ENCODE assay signal across 13 mouse cellular contexts in genomic region chr11:32236132-32236531, GRCm38 (mm10). TPM values are rescaled to one million over a fixed set of nuclear protein-coding genes. Genes with fewer than 3 reads are reported as not detected.
DNase-seq lines count a peak whose midpoint lies in the region; ATAC-seq lines count a peak whose summit lies in the region.
"Had no signal": no experiment of that assay in that cellular context is flagged by ENCODE, and none has a peak within 500 bp of the region (broad histone marks: within the 10 kb centered on the region; RNA-seq: fewer than 3 reads in every experiment).

No protein-coding gene starts in this region.

- H3K4me2 ChIP-seq in embryonic facial prominence, embryonic 13.5 days, result no peak overlapping the region
- H3K4me2 ChIP-seq in embryonic facial prominence, embryonic 14.5 days (ENCODE audit: low read depth, low read length), result no peak overlapping the region
- H3K4me2 ChIP-seq in midbrain, embryonic 16.5 days (ENCODE audit: low read length), result no peak overlapping the region
- H3K4me2 ChIP-seq: limb, embryonic 12.5 days had no signal

- no peaks in the 10 kb centered on the region for H3K27me3 ChIP-seq in embryonic facial prominence, embryonic 13.5 days
- no peaks in the 10 kb centered on the region for H3K27me3 ChIP-seq in embryonic facial prominence, embryonic 10.5 days (replicated peaks; ENCODE audit: low read depth, poor library complexity, severe bottlenecking)
- no peaks in the 10 kb centered on the region for H3K27me3 ChIP-seq in embryonic facial prominence, embryonic 14.5 days (replicated peaks; ENCODE audit: control insufficient read depth, insufficient read depth, low read length)
- no peaks in the 10 kb centered on the region for H3K27me3 ChIP-seq in midbrain, embryonic 16.5 days (ENCODE audit: control insufficient read depth, insufficient read depth, low read depth, low read length)
- H3K27me3 ChIP-seq: limb, embryonic 12.5 days had no signal

- ATAC-seq in embryonic facial prominence, embryonic 13.5 days (ENCODE audit: insufficient number of reproducible peaks, insufficient read depth, low FRiP score, low TSS enrichment, low read depth), result no peak
- ATAC-seq in embryonic facial prominence, embryonic 14.5 days (ENCODE audit: low read depth), result no peak
- peak; percentile 33; the same call in 1 of the 2 replicates for ATAC-seq in midbrain, embryonic 16.5 days

- 0 out of 2 replicates have a peak overlapping the region, but pooled peaks have one; percentile 6 for H3K9ac ChIP-seq in embryonic facial prominence, embryonic 13.5 days
- no peak overlapping the region for H3K9ac ChIP-seq in embryonic facial prominence, embryonic 14.5 days (ENCODE audit: low read depth, low read length)
- H3K9ac ChIP-seq in midbrain, embryonic 16.5 days (ENCODE audit: low read depth, low read length), result no peak overlapping the region
- H3K9ac ChIP-seq: limb, embryonic 12.5 days had no signal

- H3K36me3 ChIP-seq in embryonic facial prominence, embryonic 13.5 days, result peaks cover 73% of the 10 kb centered on the region
- peaks cover 97% of the 10 kb centered on the region for H3K36me3 ChIP-seq in embryonic facial prominence, embryonic 10.5 days (replicated peaks)
- H3K36me3 ChIP-seq in embryonic facial prominence, embryonic 14.5 days (ENCODE audit: control insufficient read depth, insufficient read depth, low read length), result peaks cover 54% of the 10 kb centered on the region
- H3K36me3 ChIP-seq in midbrain, embryonic 16.5 days (ENCODE audit: control insufficient read depth, insufficient read depth, low read length), result peaks cover 11% of the 10 kb centered on the region

- intact Hi-C loops in left cerebral cortex, postnatal 4 days (cut with DNase I), result loop anchor here (5.0 kb wide), 1 partner anchor 54 kb away; no protein-coding TSS in a partner anchor

- 0 out of 2 replicates have a peak overlapping the region, but pooled peaks have one; percentile 28 for H3K27ac ChIP-seq in embryonic facial prominence, embryonic 13.5 days
- H3K27ac ChIP-seq in embryonic facial prominence, embryonic 10.5 days (replicated peaks), result no peak overlapping the region
- peak overlapping the region; percentile 65 for H3K27ac ChIP-seq in embryonic facial prominence, embryonic 14.5 days (replicated peaks; ENCODE audit: low read depth, low read length)
- H3K27ac ChIP-seq in midbrain, embryonic 16.5 days (ENCODE audit: low read length), result peak overlapping the region; percentile 72
- H3K27ac ChIP-seq: limb, embryonic 12.5 days had no signal

- H3K4me1 ChIP-seq in embryonic facial prominence, embryonic 13.5 days, result peaks cover 28% of the 10 kb centered on the region
- H3K4me1 ChIP-seq in embryonic facial prominence, embryonic 10.5 days, result 0 out of 2 replicates have a peak, but pooled peaks cover 6% of the 10 kb centered on the region
- H3K4me1 ChIP-seq in embryonic facial prominence, embryonic 14.5 days (ENCODE audit: control insufficient read depth, insufficient read depth, low read length), result peaks cover 22% of the 10 kb centered on the region
- peaks cover 17% of the 10 kb centered on the region for H3K4me1 ChIP-seq in midbrain, embryonic 16.5 days (ENCODE audit: control insufficient read depth, insufficient read depth, low read length)
- H3K4me1 ChIP-seq: limb, embryonic 12.5 days had no signal

- no peak overlapping the region for H3K4me3 ChIP-seq in embryonic facial prominence, embryonic 13.5 days
- no peak overlapping the region for H3K4me3 ChIP-seq in embryonic facial prominence, embryonic 10.5 days
- no peak overlapping the region for H3K4me3 ChIP-seq in embryonic facial prominence, embryonic 14.5 days (ENCODE audit: low read depth, low read length)
- no peak overlapping the region for H3K4me3 ChIP-seq in midbrain, embryonic 16.5 days (ENCODE audit: low read depth, low read length)
- H3K4me3 ChIP-seq: limb, embryonic 12.5 days had no signal

- 57% methylated on average over 2 of the region's 2 CpGs for WGBS in embryonic facial prominence, embryonic 13.5 days
- WGBS in embryonic facial prominence, embryonic 10.5 days, result 80% methylated on average over 2 of the region's 2 CpGs
- 36% methylated on average over 2 of the region's 2 CpGs for WGBS in embryonic facial prominence, embryonic 14.5 days
- 58% methylated on average over 2 of the region's 2 CpGs for WGBS in midbrain, embryonic 16.5 days

- DNase-seq in embryonic facial prominence, embryonic 10.5 days (ENCODE audit: low spot score), result no peak
- peak; percentile 10 for DNase-seq in kidney, postnatal 10 days
- no peak for DNase-seq in kidney, adult 11 months
- DNase-seq in embryonic facial prominence, embryonic 14.5 days (ENCODE audit: low spot score), result no peak
- no peak for DNase-seq in right cerebral cortex, postnatal 25 days
- no peak for DNase-seq in left cerebral cortex, postnatal 4 days
- DNase-seq: retina, postnatal 1 day had no signal

- H3K9me3 ChIP-seq in embryonic facial prominence, embryonic 13.5 days, result no peaks in the 10 kb centered on the region
- H3K9me3 ChIP-seq in embryonic facial prominence, embryonic 10.5 days, result no peaks in the 10 kb centered on the region
- H3K9me3 ChIP-seq in embryonic facial prominence, embryonic 14.5 days (ENCODE audit: control insufficient read depth, low read length), result no peaks in the 10 kb centered on the region
- H3K9me3 ChIP-seq in midbrain, embryonic 16.5 days (replicated peaks; ENCODE audit: control insufficient read depth, low read length, poor library complexity, severe bottlenecking), result no peaks in the 10 kb centered on the region
- H3K9me3 ChIP-seq: limb, embryonic 12.5 days had no signal

RNA-seq across cellular contexts. Expression of gene Mpg, which starts 9.8 kb away (rescaled TPM):
- polyA plus RNA-seq in embryonic facial prominence, embryonic 13.5 days (2015; fragmentation: Nextera tagmentation; extraction: Ambion mirVana), result 42.2 and 44.1 TPM in 2 replicates
- 31.3 and 33.2 TPM in 2 replicates for polyA plus RNA-seq in embryonic facial prominence, embryonic 10.5 days (2016; fragmentation: Nextera tagmentation; extraction: Ambion mirVana)
- 29.7 and 34.1 TPM in 2 replicates for polyA plus RNA-seq in embryonic facial prominence, embryonic 14.5 days (2014; fragmentation: Nextera tagmentation; extraction: Ambion mirVana)
- polyA plus RNA-seq in midbrain, embryonic 16.5 days (2015; fragmentation: Nextera tagmentation; extraction: Ambion mirVana), result 36.1 and 41.7 TPM in 2 replicates
- 10 to 100 TPM; 21.5 to 22.5 TPM for total RNA-seq in left cerebral cortex, postnatal 4 days (2021)

RNA-seq across cellular contexts. Expression of gene Rhbdf1, which starts 14.0 kb away (rescaled TPM):
- polyA plus RNA-seq in embryonic facial prominence, embryonic 13.5 days (2015; fragmentation: Nextera tagmentation; extraction: Ambion mirVana), result 55.5 and 55.9 TPM in 2 replicates
- 32.2 and 33.1 TPM in 2 replicates for polyA plus RNA-seq in embryonic facial prominence, embryonic 10.5 days (2016; fragmentation: Nextera tagmentation; extraction: Ambion mirVana)
- 58.4 and 60.1 TPM in 2 replicates for polyA plus RNA-seq in embryonic facial prominence, embryonic 14.5 days (2014; fragmentation: Nextera tagmentation; extraction: Ambion mirVana)
- polyA plus RNA-seq in midbrain, embryonic 16.5 days (2015; fragmentation: Nextera tagmentation; extraction: Ambion mirVana), result 18.5 and 24.0 TPM in 2 replicates
- total RNA-seq in left cerebral cortex, postnatal 4 days (2021), result 10 to 100 TPM; 17.9 to 19.8 TPM

RNA-seq across cellular contexts. Expression of gene Snrnp25, which starts 30.9 kb away (rescaled TPM):
- polyA plus RNA-seq in embryonic facial prominence, embryonic 13.5 days (2015; fragmentation: Nextera tagmentation; extraction: Ambion mirVana), result 64.4 and 69.3 TPM in 2 replicates
- polyA plus RNA-seq in embryonic facial prominence, embryonic 10.5 days (2016; fragmentation: Nextera tagmentation; extraction: Ambion mirVana), result 102 and 106 TPM in 2 replicates
- polyA plus RNA-seq in embryonic facial prominence, embryonic 14.5 days (2014; fragmentation: Nextera tagmentation; extraction: Ambion mirVana), result 43.2 and 46.4 TPM in 2 replicates
- polyA plus RNA-seq in midbrain, embryonic 16.5 days (2015; fragmentation: Nextera tagmentation; extraction: Ambion mirVana), result 37.2 and 41.2 TPM in 2 replicates
- 10 to 100 TPM; 20.3 to 21.6 TPM for total RNA-seq in left cerebral cortex, postnatal 4 days (2021)

RNA-seq across cellular contexts. Expression of gene Nprl3, which starts 31.4 kb away (rescaled TPM):
- 42.6 and 46.9 TPM in 2 replicates for polyA plus RNA-seq in embryonic facial prominence, embryonic 13.5 days (2015; fragmentation: Nextera tagmentation; extraction: Ambion mirVana)
- polyA plus RNA-seq in embryonic facial prominence, embryonic 10.5 days (2016; fragmentation: Nextera tagmentation; extraction: Ambion mirVana), result 45.9 and 47.8 TPM in 2 replicates
- polyA plus RNA-seq in embryonic facial prominence, embryonic 14.5 days (2014; fragmentation: Nextera tagmentation; extraction: Ambion mirVana), result 22.3 and 27.0 TPM in 2 replicates
- 45.3 and 52.4 TPM in 2 replicates for polyA plus RNA-seq in midbrain, embryonic 16.5 days (2015; fragmentation: Nextera tagmentation; extraction: Ambion mirVana)
- total RNA-seq in left cerebral cortex, postnatal 4 days (2021), result 10 to 100 TPM; 51.0 to 57.6 TPM

RNA-seq across cellular contexts. Expression of gene Il9r, which starts 36.1 kb away (rescaled TPM):
- 0.31 and 0.43 TPM in 2 replicates for polyA plus RNA-seq in embryonic facial prominence, embryonic 13.5 days (2015; fragmentation: Nextera tagmentation; extraction: Ambion mirVana)
- 0.05 TPM in 1 of 2 replicates, not detected in the other for polyA plus RNA-seq in embryonic facial prominence, embryonic 10.5 days (2016; fragmentation: Nextera tagmentation; extraction: Ambion mirVana)
- polyA plus RNA-seq in embryonic facial prominence, embryonic 14.5 days (2014; fragmentation: Nextera tagmentation; extraction: Ambion mirVana), result 0.14 and 0.22 TPM in 2 replicates
- not detected in 2 replicates for polyA plus RNA-seq in midbrain, embryonic 16.5 days (2015; fragmentation: Nextera tagmentation; extraction: Ambion mirVana)
- total RNA-seq in left cerebral cortex, postnatal 4 days (2021), result not detected
- total RNA-seq: adrenal gland, postnatal 25 days; common myeloid progenitor, adult 5-6 weeks had no signal
- polyA plus RNA-seq: C2C12 had no signal
